Mouse (Mus musculus): ENCODE results near the gene Fam184b. TPM values are rescaled to one million over a fixed set of nuclear protein-coding genes. Genes with fewer than 3 reads are reported as not detected.

Fam184b gene
- polyA plus RNA-seq, 1 experiment from 2014 or later: 14.5 TPM

- no peak overlapping the region for H3K9ac ChIP-seq (ENCODE audit: low read depth, low read length)
- no peak for ATAC-seq
- H3K4me1 ChIP-seq (ENCODE audit: control insufficient read depth, insufficient read depth, low read depth, low read length): no peaks in the 10 kb centered on the region
- H3K27me3 ChIP-seq (replicated peaks; ENCODE audit: control insufficient read depth, insufficient read depth, low read length): no peaks in the 10 kb centered on the region
- H3K4me2 ChIP-seq (ENCODE audit: low read length): no peak overlapping the region
- H3K4me3 ChIP-seq (ENCODE audit: low read length): no peak overlapping the region
- no peak overlapping the region for H3K27ac ChIP-seq (ENCODE audit: low read depth, low read length)
- peaks cover 11% of the 10 kb centered on the region for H3K36me3 ChIP-seq (ENCODE audit: control insufficient read depth, insufficient read depth, low read length)
- no peaks in the 10 kb centered on the region for H3K9me3 ChIP-seq (ENCODE audit: control insufficient read depth, low read length)
- WGBS: 95% methylated on average over 2 of the region's 2 CpGs
Observed at GRCm38 (mm10) chr5:45513511-45513910, 125.9 kb downstream of the Fam184b start.

GRCm38 (mm10) chr5:45512908-45513307, 126.5 kb downstream of the Fam184b start:
- ATAC-seq: no peak
- WGBS: 90% methylated on average over 6 of the region's 6 CpGs
- H3K27me3 ChIP-seq (replicated peaks; ENCODE audit: control insufficient read depth, insufficient read depth, low read length): no peaks in the 10 kb centered on the region
- H3K4me2 ChIP-seq (ENCODE audit: low read length): no peak overlapping the region
- no peaks in the 10 kb centered on the region for H3K9me3 ChIP-seq (ENCODE audit: control insufficient read depth, low read length)
- no peaks in the 10 kb centered on the region for H3K4me1 ChIP-seq (ENCODE audit: control insufficient read depth, insufficient read depth, low read depth, low read length)
- H3K9ac ChIP-seq (ENCODE audit: low read depth, low read length): no peak overlapping the region
- H3K36me3 ChIP-seq (ENCODE audit: control insufficient read depth, insufficient read depth, low read length): peaks cover 11% of the 10 kb centered on the region
- no peak overlapping the region for H3K27ac ChIP-seq (ENCODE audit: low read depth, low read length)
- H3K4me3 ChIP-seq (ENCODE audit: low read length): no peak overlapping the region

- ATAC-seq: no peak
- Histone ChIP-seq H3K36me3 (ENCODE audit: control insufficient read depth, insufficient read depth, low read length) (peaks cover 22% of the 10 kb centered on the region), H3K4me1 (ENCODE audit: control insufficient read depth, insufficient read depth, low read depth, low read length) (no peaks in the 10 kb centered on the region), H3K4me2 (ENCODE audit: low read length) (no peak overlapping the region), H3K9me3 (ENCODE audit: control insufficient read depth, low read length) (no peaks in the 10 kb centered on the region), H3K27me3 (replicated peaks; ENCODE audit: control insufficient read depth, insufficient read depth, low read length) (no peaks in the 10 kb centered on the region), H3K4me3 (ENCODE audit: low read length) (no peak overlapping the region), H3K9ac (ENCODE audit: low read depth, low read length) (no peak overlapping the region), H3K27ac (ENCODE audit: low read depth, low read length) (no peak overlapping the region)
- 79% methylated on average over 7 of the region's 7 CpGs for WGBS
Observed at GRCm38 (mm10) chr5:45510071-45510470, 129.3 kb downstream of the Fam184b start.

GRCm38 (mm10) chr5:45497564-45497963, 141.8 kb downstream of the Fam184b start:
- 90% methylated on average over 5 of the region's 5 CpGs for WGBS
- no peak for ATAC-seq

GRCm38 (mm10) chr5:45496930-45497550, 142.4 kb downstream of the Fam184b start:
- Histone ChIP-seq H3K4me1 (ENCODE audit: control insufficient read depth, insufficient read depth, low read depth, low read length) (peaks cover 3% of the 10 kb centered on the region), H3K36me3 (ENCODE audit: control insufficient read depth, insufficient read depth, low read length) (peaks cover 7% of the 10 kb centered on the region), H3K9ac (ENCODE audit: low read depth, low read length) (no peak overlapping the region), H3K4me3 (ENCODE audit: low read length) (no peak overlapping the region), H3K27me3 (replicated peaks; ENCODE audit: control insufficient read depth, insufficient read depth, low read length) (no peaks in the 10 kb centered on the region), H3K27ac (ENCODE audit: low read depth, low read length) (no peak overlapping the region), H3K4me2 (ENCODE audit: low read length) (no peak overlapping the region), H3K9me3 (ENCODE audit: control insufficient read depth, low read length) (no peaks in the 10 kb centered on the region)
- no peak for ATAC-seq
- WGBS: 86% methylated on average over 12 of the region's 12 CpGs

More at GRCm38 (mm10) chr5:45497564-45497963, 141.8 kb downstream of the Fam184b start:
- H3K9ac ChIP-seq (ENCODE audit: low read depth, low read length): no peak overlapping the region
- peaks cover under 1% of the 10 kb centered on the region; the same call in 1 of the 2 replicates for H3K4me1 ChIP-seq (ENCODE audit: control insufficient read depth, insufficient read depth, low read depth, low read length)
- no peak overlapping the region for H3K4me3 ChIP-seq (ENCODE audit: low read length)
- no peak overlapping the region for H3K27ac ChIP-seq (ENCODE audit: low read depth, low read length)
- H3K27me3 ChIP-seq (replicated peaks; ENCODE audit: control insufficient read depth, insufficient read depth, low read length): no peaks in the 10 kb centered on the region
- no peak overlapping the region for H3K4me2 ChIP-seq (ENCODE audit: low read length)
- H3K9me3 ChIP-seq (ENCODE audit: control insufficient read depth, low read length): no peaks in the 10 kb centered on the region
- H3K36me3 ChIP-seq (ENCODE audit: control insufficient read depth, insufficient read depth, low read length): peaks cover 7% of the 10 kb centered on the region

GRCm38 (mm10) chr5:45496479-45496878, 142.9 kb downstream of the Fam184b start:
- WGBS: 93% methylated on average over 4 of the region's 4 CpGs
- Histone ChIP-seq H3K36me3 (ENCODE audit: control insufficient read depth, insufficient read depth, low read length) (peaks cover 7% of the 10 kb centered on the region), H3K27me3 (replicated peaks; ENCODE audit: control insufficient read depth, insufficient read depth, low read length) (no peaks in the 10 kb centered on the region), H3K9me3 (ENCODE audit: control insufficient read depth, low read length) (no peaks in the 10 kb centered on the region), H3K4me3 (ENCODE audit: low read length) (no peak overlapping the region), H3K4me1 (ENCODE audit: control insufficient read depth, insufficient read depth, low read depth, low read length) (peaks cover 3% of the 10 kb centered on the region), H3K9ac (ENCODE audit: low read depth, low read length) (no peak overlapping the region), H3K4me2 (ENCODE audit: low read length) (no peak overlapping the region), H3K27ac (ENCODE audit: low read depth, low read length) (no peak overlapping the region)
- no peak for ATAC-seq

GRCm38 (mm10) chr5:45496042-45496441, 143.4 kb downstream of the Fam184b start:
- no peak for ATAC-seq
- Histone ChIP-seq H3K4me1 (ENCODE audit: control insufficient read depth, insufficient read depth, low read depth, low read length) (peaks cover 3% of the 10 kb centered on the region), H3K4me3 (ENCODE audit: low read length) (no peak overlapping the region), H3K27ac (ENCODE audit: low read depth, low read length) (no peak overlapping the region), H3K4me2 (ENCODE audit: low read length) (no peak overlapping the region), H3K36me3 (ENCODE audit: control insufficient read depth, insufficient read depth, low read length) (peaks cover 7% of the 10 kb centered on the region), H3K27me3 (replicated peaks; ENCODE audit: control insufficient read depth, insufficient read depth, low read length) (no peaks in the 10 kb centered on the region), H3K9ac (ENCODE audit: low read depth, low read length) (no peak overlapping the region), H3K9me3 (ENCODE audit: control insufficient read depth, low read length) (no peaks in the 10 kb centered on the region)

- H3K4me1 ChIP-seq (ENCODE audit: control insufficient read depth, insufficient read depth, low read depth, low read length): peaks cover 3% of the 10 kb centered on the region
- H3K36me3 ChIP-seq (ENCODE audit: control insufficient read depth, insufficient read depth, low read length): peaks cover 6% of the 10 kb centered on the region
- no peak for ATAC-seq
- H3K4me2 ChIP-seq (ENCODE audit: low read length): no peak overlapping the region
- no peaks in the 10 kb centered on the region for H3K9me3 ChIP-seq (ENCODE audit: control insufficient read depth, low read length)
- H3K4me3 ChIP-seq (ENCODE audit: low read length): no peak overlapping the region
- WGBS: 82% methylated on average over 3 of the region's 3 CpGs
- no peak overlapping the region for H3K27ac ChIP-seq (ENCODE audit: low read depth, low read length)
- H3K9ac ChIP-seq (ENCODE audit: low read depth, low read length): no peak overlapping the region
- no peaks in the 10 kb centered on the region for H3K27me3 ChIP-seq (replicated peaks; ENCODE audit: control insufficient read depth, insufficient read depth, low read length)
Observed at GRCm38 (mm10) chr5:45495429-45495975, 143.9 kb downstream of the Fam184b start.

- H3K9ac ChIP-seq (ENCODE audit: low read depth, low read length): peak overlapping the region; percentile 80
- no peak for ATAC-seq
- peaks cover 5% of the 10 kb centered on the region; the same call in 1 of the 2 replicates for H3K36me3 ChIP-seq (ENCODE audit: control insufficient read depth, insufficient read depth, low read length)
- no peaks in the 10 kb centered on the region for H3K27me3 ChIP-seq (replicated peaks; ENCODE audit: control insufficient read depth, insufficient read depth, low read length)
- H3K4me1 ChIP-seq (ENCODE audit: control insufficient read depth, insufficient read depth, low read depth, low read length): peaks cover 3% of the 10 kb centered on the region
- peak overlapping the region; percentile 79 for H3K4me2 ChIP-seq (ENCODE audit: low read length)
- no peaks in the 10 kb centered on the region for H3K9me3 ChIP-seq (ENCODE audit: control insufficient read depth, low read length)
- no peak overlapping the region for H3K27ac ChIP-seq (ENCODE audit: low read depth, low read length)
- peak overlapping the region; percentile 75 for H3K4me3 ChIP-seq (ENCODE audit: low read length)
- 68% methylated on average over 9 of the region's 9 CpGs for WGBS
Observed at GRCm38 (mm10) chr5:45494093-45494755, 145.2 kb downstream of the Fam184b start.

All from hindbrain, embryonic 16.5 days (tissue).